Mouse (Mus musculus) hindbrain, embryonic 11.5 days (tissue): ENCODE measurements at regions not wholly inside any gene's neighbourhood (a gene's known extent, or its start where the extent isn't known, plus 50 kb on each side); places are given as distances from the start of the nearest gene placed in this dataset.

Experiments used
- ATAC-seq: fragments of 200-750 bp; cut with Nextera tagmentation; 2 replicates; pipeline ENCODE4 v1.8.0; 2017; ENCODE audit warnings: mild to moderate bottlenecking, moderate TSS enrichment, moderate library complexity; ENCODE audit not compliant: low FRiP score
- DNase-seq: peaks from one replicate; pipeline ENCODE4 v3.0.0-alpha.2; 2015; ENCODE audit warnings: low spot score
- H3K27ac ChIP-seq: fragments of 300-500 bp; sonication (generic); 2 replicates; pipeline ENCODE4 v1.5.1; 2014; ENCODE audit warnings: mild to moderate bottlenecking, low read depth, low read length
- H3K27me3 ChIP-seq: fragments of 300-500 bp; sonication (generic); 2 replicates; pipeline ENCODE4 v1.6.1; 2014; ENCODE audit warnings: mild to moderate bottlenecking, low read length, moderate library complexity, mixed read lengths; ENCODE audit not compliant: control insufficient read depth, insufficient read depth
- H3K36me3 ChIP-seq: fragments of 300-500 bp; sonication (generic); 2 replicates; pipeline ENCODE4 v1.6.1; 2014; ENCODE audit warnings: mild to moderate bottlenecking, low read length, moderate library complexity, mixed read lengths; ENCODE audit not compliant: control insufficient read depth, insufficient read depth
- H3K4me1 ChIP-seq: fragments of 300-500 bp; sonication (generic); replicated peaks from 2 replicates; pipeline ENCODE4 v1.6.1; 2014; ENCODE audit warnings: low read length, mixed read lengths; ENCODE audit not compliant: control insufficient read depth, insufficient read depth
- H3K4me2 ChIP-seq: fragments of 300-500 bp; sonication (generic); replicated peaks from 2 replicates; pipeline ENCODE4 v1.6.1; 2014; ENCODE audit warnings: mild to moderate bottlenecking, low read depth, low read length
- H3K4me3 ChIP-seq: fragments of 300-500 bp; sonication (generic); 2 replicates; pipeline ENCODE4 v1.5.1; 2014; ENCODE audit warnings: low read depth, low read length
- H3K9ac ChIP-seq: fragments of 300-500 bp; sonication (generic); 2 replicates; pipeline ENCODE4 v1.6.1; 2014; ENCODE audit warnings: low read depth, low read length
- H3K9me3 ChIP-seq: fragments of 300-500 bp; sonication (generic); 2 replicates; pipeline ENCODE4 v1.6.1; 2016; ENCODE audit warnings: low read length; ENCODE audit not compliant: control insufficient read depth
- WGBS: fragments of 180-500 bp; shearing (Covaris S2); extraction: QIAGEN DNeasy Blood & Tissue Kit; methylation state at CpG from one replicate; pipeline ENCODE4 v1.1.7; 2014; 5-methylcytosine and 5-hydroxymethylcytosine counted together

GRCm38 (mm10) chr17:63575316-63576007 is 75.6 kb upstream of the Fbxl17 start:
- no peaks in the 10 kb centered on the region for H3K9me3 ChIP-seq
- 74% methylated on average over 4 of the region's 4 CpGs for WGBS
- no peaks in the 10 kb centered on the region for H3K27me3 ChIP-seq
- no peak overlapping the region for H3K4me2 ChIP-seq
- H3K4me3 ChIP-seq, result no peak overlapping the region
- peak; percentile 57 for DNase-seq
- H3K36me3 ChIP-seq, result no peaks in the 10 kb centered on the region
- no peak overlapping the region for H3K27ac ChIP-seq
- peak; percentile 43; the same call in 1 of the 2 replicates for ATAC-seq
- H3K9ac ChIP-seq, result no peak overlapping the region
- H3K4me1 ChIP-seq, result no peaks in the 10 kb centered on the region

- Histone ChIP-seq H3K27me3 (no peaks in the 10 kb centered on the region), H3K36me3 (no peaks in the 10 kb centered on the region), H3K9me3 (no peaks in the 10 kb centered on the region), H3K9ac (no peak overlapping the region), H3K27ac (no peak overlapping the region), H3K4me2 (no peak overlapping the region), H3K4me3 (no peak overlapping the region), H3K4me1 (no peaks in the 10 kb centered on the region)
- WGBS, result 69% methylated on average over 4 of the region's 4 CpGs
- no peak for ATAC-seq
- DNase-seq, result no peak
Measured at GRCm38 (mm10) chr17:63582870-63583269, 83.1 kb upstream of the Fbxl17 start.

- peak; percentile 51; the same call in 1 of the 2 replicates for ATAC-seq
Measured at GRCm38 (mm10) chr17:63607021-63607751, 107.4 kb upstream of the Fbxl17 start.

GRCm38 (mm10) chr17:63622726-63623125 is 122.9 kb upstream of the Fbxl17 start:
- WGBS, result 13% methylated on average over 3 of the region's 3 CpGs
- no peaks in the 10 kb centered on the region for H3K9me3 ChIP-seq
- no peak overlapping the region for H3K27ac ChIP-seq
- no peaks in the 10 kb centered on the region for H3K4me1 ChIP-seq
- H3K36me3 ChIP-seq, result no peaks in the 10 kb centered on the region
- H3K4me2 ChIP-seq, result no peak overlapping the region
- no peaks in the 10 kb centered on the region for H3K27me3 ChIP-seq
- no peak for DNase-seq
- no peak for ATAC-seq
- no peak overlapping the region for H3K9ac ChIP-seq
- H3K4me3 ChIP-seq, result no peak overlapping the region

More at GRCm38 (mm10) chr17:63607021-63607751, 107.4 kb upstream of the Fbxl17 start:
- H3K9ac ChIP-seq, result no peak overlapping the region
- no peak overlapping the region for H3K4me2 ChIP-seq
- 41% methylated on average over 7 of the region's 7 CpGs for WGBS
- H3K27me3 ChIP-seq, result no peaks in the 10 kb centered on the region
- no peak overlapping the region for H3K4me3 ChIP-seq
- no peaks in the 10 kb centered on the region for H3K9me3 ChIP-seq
- no peaks in the 10 kb centered on the region for H3K4me1 ChIP-seq
- no peaks in the 10 kb centered on the region for H3K36me3 ChIP-seq
- H3K27ac ChIP-seq, result no peak overlapping the region
- DNase-seq, result peak; percentile 14

- ATAC-seq (no peak), DNase-seq (no peak)
- Histone ChIP-seq H3K27me3 (no peaks in the 10 kb centered on the region), H3K27ac (no peak overlapping the region), H3K9ac (no peak overlapping the region), H3K9me3 (no peaks in the 10 kb centered on the region), H3K4me3 (no peak overlapping the region), H3K4me1 (no peaks in the 10 kb centered on the region), H3K36me3 (no peaks in the 10 kb centered on the region), H3K4me2 (no peak overlapping the region)
- WGBS, result 85% methylated on average over 2 of the region's 2 CpGs
Measured at GRCm38 (mm10) chr17:63637598-63637997, 137.8 kb upstream of the Fbxl17 start.

- Histone ChIP-seq H3K36me3 (no peaks in the 10 kb centered on the region), H3K27me3 (no peaks in the 10 kb centered on the region), H3K9ac (no peak overlapping the region), H3K4me2 (no peak overlapping the region), H3K27ac (no peak overlapping the region), H3K9me3 (no peaks in the 10 kb centered on the region), H3K4me3 (no peak overlapping the region), H3K4me1 (no peaks in the 10 kb centered on the region)
- WGBS, result 89% methylated on average over 4 of the region's 4 CpGs
- no peak for DNase-seq
- ATAC-seq, result no peak
Measured at GRCm38 (mm10) chr17:63644390-63644789, 144.6 kb upstream of the Fbxl17 start.

- Histone ChIP-seq H3K27ac (no peak overlapping the region), H3K27me3 (no peaks in the 10 kb centered on the region), H3K4me1 (no peaks in the 10 kb centered on the region), H3K36me3 (no peaks in the 10 kb centered on the region), H3K4me3 (no peak overlapping the region), H3K9me3 (no peaks in the 10 kb centered on the region), H3K4me2 (no peak overlapping the region), H3K9ac (no peak overlapping the region)
- no peak for ATAC-seq
- DNase-seq, result no peak
- 78% methylated on average over 6 of the region's 6 CpGs for WGBS
Measured at GRCm38 (mm10) chr17:63657687-63658086, 157.9 kb upstream of the Fbxl17 start.

- Histone ChIP-seq H3K9ac (no peak overlapping the region), H3K27me3 (no peaks in the 10 kb centered on the region), H3K9me3 (no peaks in the 10 kb centered on the region), H3K36me3 (no peaks in the 10 kb centered on the region), H3K4me3 (no peak overlapping the region), H3K4me1 (no peaks in the 10 kb centered on the region), H3K4me2 (no peak overlapping the region), H3K27ac (no peak overlapping the region)
- no peak for DNase-seq
- 90% methylated on average over 13 of the region's 13 CpGs for WGBS
- ATAC-seq, result no peak
Measured at GRCm38 (mm10) chr17:63660841-63661481, 161.1 kb upstream of the Fbxl17 start.
